Mouse (Mus musculus): ENCODE measurements at regions not wholly inside any gene's neighbourhood (a gene's known extent, or its start where the extent isn't known, plus 50 kb on each side); places are given as distances from the start of the nearest gene placed in this dataset.
"Not testable (repeated sequence)": the region's sequence is repeated elsewhere in the genome, so short reads cannot be mapped to it uniquely, and the experiment has no call there.

GRCm38 (mm10) chr9:82632411-82632810 is 196.9 kb upstream of the Irak1bp1 start:
- WGBS = 82% methylated on average over 3 of the region's 3 CpGs

GRCm38 (mm10) chr9:82640277-82640676 is 189.1 kb upstream of the Irak1bp1 start:
- Histone ChIP-seq H3K4me2 (no peak overlapping the region), H3K4me3 (no peak overlapping the region), H3K9ac (no peak overlapping the region), H3K27me3 (replicated peaks) (no peaks in the 10 kb centered on the region), H3K4me1 (no peaks in the 10 kb centered on the region), H3K27ac (no peak overlapping the region), H3K9me3 (no peaks in the 10 kb centered on the region), H3K36me3 (replicated peaks) (no peaks in the 10 kb centered on the region)
- 83% methylated on average over 2 of the region's 2 CpGs for WGBS
- ATAC-seq (replicated peaks) = no peak

More at GRCm38 (mm10) chr9:82632411-82632810, 196.9 kb upstream of the Irak1bp1 start:
- H3K4me2 ChIP-seq = no peak overlapping the region
- H3K9ac ChIP-seq = no peak overlapping the region
- H3K9me3 ChIP-seq = no peaks in the 10 kb centered on the region
- H3K4me1 ChIP-seq = no peaks in the 10 kb centered on the region
- H3K27me3 ChIP-seq (replicated peaks) = no peaks in the 10 kb centered on the region
- no peaks in the 10 kb centered on the region for H3K36me3 ChIP-seq (replicated peaks)
- no peak for ATAC-seq (replicated peaks)
- H3K4me3 ChIP-seq = no peak overlapping the region
- H3K27ac ChIP-seq = no peak overlapping the region

GRCm38 (mm10) chr9:82643900-82644299 is 185.4 kb upstream of the Irak1bp1 start:
- Histone ChIP-seq H3K4me3 (no peak overlapping the region), H3K4me1 (no peaks in the 10 kb centered on the region), H3K27me3 (replicated peaks) (no peaks in the 10 kb centered on the region), H3K9me3 (no peaks in the 10 kb centered on the region), H3K27ac (no peak overlapping the region), H3K9ac (no peak overlapping the region), H3K36me3 (replicated peaks) (no peaks in the 10 kb centered on the region), H3K4me2 (no peak overlapping the region)
- no peak for ATAC-seq (replicated peaks)
- 16% methylated on average over 1 of the region's 1 CpGs for WGBS

GRCm38 (mm10) chr9:82655511-82655910 is 173.8 kb upstream of the Irak1bp1 start:
- WGBS = 40% methylated on average over 1 of the region's 1 CpGs
- H3K27ac ChIP-seq; H3K9me3 ChIP-seq; H3K4me3 ChIP-seq; H3K27me3 ChIP-seq (replicated peaks); ATAC-seq (replicated peaks); H3K4me1 ChIP-seq; H3K36me3 ChIP-seq (replicated peaks); H3K9ac ChIP-seq; H3K4me2 ChIP-seq: not testable (repeated sequence)

GRCm38 (mm10) chr9:82682196-82682595 is 147.1 kb upstream of the Irak1bp1 start:
- no peak for ATAC-seq (replicated peaks)
- Histone ChIP-seq H3K9ac (no peak overlapping the region), H3K4me3 (no peak overlapping the region), H3K27me3 (replicated peaks) (no peaks in the 10 kb centered on the region), H3K4me1 (no peaks in the 10 kb centered on the region), H3K9me3 (no peaks in the 10 kb centered on the region), H3K27ac (no peak overlapping the region), H3K36me3 (replicated peaks) (no peaks in the 10 kb centered on the region), H3K4me2 (no peak overlapping the region)
- 97% methylated on average over 1 of the region's 1 CpGs for WGBS

GRCm38 (mm10) chr9:82709411-82709983 is 119.8 kb upstream of the Irak1bp1 start:
- Histone ChIP-seq H3K9ac (no peak overlapping the region), H3K4me2 (no peak overlapping the region), H3K27ac (no peak overlapping the region), H3K36me3 (replicated peaks) (no peaks in the 10 kb centered on the region), H3K9me3 (no peaks in the 10 kb centered on the region), H3K4me3 (no peak overlapping the region), H3K27me3 (replicated peaks) (no peaks in the 10 kb centered on the region), H3K4me1 (no peaks in the 10 kb centered on the region)
- ATAC-seq (replicated peaks) = no peak
- WGBS = 37% methylated on average over 2 of the region's 2 CpGs

- Histone ChIP-seq H3K9me3 (no peaks in the 10 kb centered on the region), H3K27ac (no peak overlapping the region), H3K27me3 (replicated peaks) (no peaks in the 10 kb centered on the region), H3K4me2 (no peak overlapping the region), H3K9ac (no peak overlapping the region), H3K4me1 (no peaks in the 10 kb centered on the region), H3K4me3 (no peak overlapping the region), H3K36me3 (replicated peaks) (no peaks in the 10 kb centered on the region)
- 70% methylated on average over 12 of the region's 12 CpGs for WGBS
- ATAC-seq (replicated peaks) = no peak
Observed at GRCm38 (mm10) chr9:82709991-82710593, 119.2 kb upstream of the Irak1bp1 start.

GRCm38 (mm10) chr9:82710945-82711516 is 118.3 kb upstream of the Irak1bp1 start:
- no peaks in the 10 kb centered on the region for H3K27me3 ChIP-seq (replicated peaks)
- no peak overlapping the region for H3K9ac ChIP-seq
- ATAC-seq (replicated peaks) = peak; percentile 71
- 65% methylated on average over 6 of the region's 6 CpGs for WGBS
- H3K4me3 ChIP-seq = no peak overlapping the region
- no peak overlapping the region for H3K4me2 ChIP-seq
- H3K4me1 ChIP-seq = no peaks in the 10 kb centered on the region
- H3K27ac ChIP-seq = no peak overlapping the region
- no peaks in the 10 kb centered on the region for H3K36me3 ChIP-seq (replicated peaks)
- no peaks in the 10 kb centered on the region for H3K9me3 ChIP-seq

GRCm38 (mm10) chr9:82712769-82713733 is 116.3 kb upstream of the Irak1bp1 start:
- H3K4me1 ChIP-seq = no peaks in the 10 kb centered on the region
- WGBS = 84% methylated on average over 3 of the region's 3 CpGs
- H3K4me3 ChIP-seq = no peak overlapping the region
- H3K4me2 ChIP-seq = no peak overlapping the region
- no peaks in the 10 kb centered on the region for H3K27me3 ChIP-seq (replicated peaks)
- no peaks in the 10 kb centered on the region for H3K9me3 ChIP-seq
- no peak overlapping the region for H3K27ac ChIP-seq
- no peak overlapping the region for H3K9ac ChIP-seq
- ATAC-seq (replicated peaks) = no peak
- H3K36me3 ChIP-seq (replicated peaks) = no peaks in the 10 kb centered on the region

GRCm38 (mm10) chr9:82728652-82729051 is 100.7 kb upstream of the Irak1bp1 start:
- ATAC-seq (replicated peaks) = no peak
- no peaks in the 10 kb centered on the region for H3K36me3 ChIP-seq (replicated peaks)
- H3K27ac ChIP-seq = no peak overlapping the region
- no peaks in the 10 kb centered on the region for H3K9me3 ChIP-seq
- H3K9ac ChIP-seq = no peak overlapping the region
- no peak overlapping the region for H3K4me3 ChIP-seq
- H3K27me3 ChIP-seq (replicated peaks) = no peaks in the 10 kb centered on the region
- 77% methylated on average over 3 of the region's 3 CpGs for WGBS
- H3K4me2 ChIP-seq = no peak overlapping the region
- no peaks in the 10 kb centered on the region for H3K4me1 ChIP-seq

- Histone ChIP-seq H3K4me2 (no peak overlapping the region), H3K4me1 (no peaks in the 10 kb centered on the region), H3K4me3 (no peak overlapping the region), H3K36me3 (replicated peaks) (no peaks in the 10 kb centered on the region), H3K27me3 (replicated peaks) (no peaks in the 10 kb centered on the region), H3K27ac (no peak overlapping the region), H3K9me3 (no peaks in the 10 kb centered on the region), H3K9ac (no peak overlapping the region)
- 0 out of 2 replicates have a peak, but pooled peaks have one; percentile 50 for ATAC-seq (replicated peaks)
- 64% methylated on average over 4 of the region's 4 CpGs for WGBS
Observed at GRCm38 (mm10) chr9:82729646-82730045, 99.7 kb upstream of the Irak1bp1 start.

- H3K4me2 ChIP-seq = no peak overlapping the region
- no peak for ATAC-seq (replicated peaks)
- WGBS = 88% methylated on average over 3 of the region's 3 CpGs
- H3K27ac ChIP-seq = no peak overlapping the region
- H3K27me3 ChIP-seq (replicated peaks) = no peaks in the 10 kb centered on the region
- H3K9ac ChIP-seq = no peak overlapping the region
- H3K4me3 ChIP-seq = no peak overlapping the region
- no peaks in the 10 kb centered on the region for H3K4me1 ChIP-seq
- no peaks in the 10 kb centered on the region for H3K9me3 ChIP-seq
- no peaks in the 10 kb centered on the region for H3K36me3 ChIP-seq (replicated peaks)
Observed at GRCm38 (mm10) chr9:82733024-82733585, 96.2 kb upstream of the Irak1bp1 start.

Data from midbrain, embryonic 15.5 days (tissue).